Mouse (Mus musculus) skeletal muscle tissue, adult 2 months (tissue): ENCODE results near the gene Pphln1.

Source experiments
- DNase-seq: peaks from one replicate; pipeline ENCODE4 v3.0.0-alpha.2; 2012; ENCODE audit warnings: low read depth, low spot score

Gene Pphln1

DNA sequence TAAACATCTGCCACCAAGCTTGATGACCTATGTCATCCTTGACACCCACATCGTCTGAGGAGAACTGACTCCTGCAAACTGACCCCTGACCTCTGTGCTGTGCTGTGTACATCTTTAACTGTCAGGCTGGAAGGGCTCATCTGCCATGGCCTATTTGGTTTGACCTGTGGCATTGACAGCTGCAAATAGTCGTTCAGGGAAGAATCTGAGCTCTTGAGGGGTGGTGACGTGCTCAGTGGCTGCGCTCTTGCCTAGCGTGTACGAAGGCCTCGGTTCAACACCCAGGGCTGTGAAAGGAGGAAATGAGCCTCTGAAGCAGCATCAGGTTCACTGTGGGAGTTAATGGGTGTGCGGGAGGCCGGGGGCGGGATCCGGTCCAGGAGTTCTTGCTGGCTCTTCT is 35.7 kb downstream of the Pphln1 start:
- no peak for DNase-seq

DNA sequence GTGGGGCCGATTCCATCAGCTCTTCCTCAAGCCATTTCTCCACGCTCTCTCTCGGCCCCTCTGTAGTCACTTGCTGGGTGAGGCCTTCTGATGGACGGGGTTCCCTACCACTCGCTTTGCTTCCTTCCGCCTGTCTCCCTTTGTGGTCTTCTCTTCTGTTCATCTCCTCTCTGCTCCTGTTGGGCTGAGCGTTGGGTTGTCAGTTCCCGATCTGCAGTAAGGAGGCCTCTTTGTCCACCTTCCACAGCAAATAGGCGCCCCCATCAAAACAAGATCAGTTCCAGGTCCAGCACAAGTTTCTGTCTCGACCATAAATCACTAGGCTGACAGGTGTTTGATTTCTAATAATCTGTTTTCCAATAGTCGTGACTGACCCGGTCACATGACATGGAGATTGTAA is 37.8 kb downstream of the Pphln1 start:
- DNase-seq = no peak

DNA sequence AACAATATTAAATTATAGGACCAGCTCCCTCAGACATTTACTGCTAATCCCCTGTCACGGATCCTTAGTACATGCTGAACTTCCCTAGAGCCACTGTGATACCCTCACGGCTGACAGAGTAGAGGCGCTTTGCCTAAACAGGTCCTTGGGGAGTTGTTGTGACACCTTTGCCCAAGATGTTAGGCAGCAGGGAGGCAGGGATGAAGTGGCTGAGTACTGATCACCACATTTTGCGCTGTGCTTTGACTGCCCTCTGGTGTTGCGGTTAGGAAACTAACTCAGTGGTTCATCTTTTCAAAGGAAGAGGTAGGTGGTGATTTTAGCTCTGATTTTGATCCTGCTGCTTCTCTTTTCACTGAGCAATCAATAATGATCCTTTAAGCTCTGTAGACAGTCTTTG is 40.5 kb downstream of the Pphln1 start:
- DNase-seq = peak; percentile 7

DNA sequence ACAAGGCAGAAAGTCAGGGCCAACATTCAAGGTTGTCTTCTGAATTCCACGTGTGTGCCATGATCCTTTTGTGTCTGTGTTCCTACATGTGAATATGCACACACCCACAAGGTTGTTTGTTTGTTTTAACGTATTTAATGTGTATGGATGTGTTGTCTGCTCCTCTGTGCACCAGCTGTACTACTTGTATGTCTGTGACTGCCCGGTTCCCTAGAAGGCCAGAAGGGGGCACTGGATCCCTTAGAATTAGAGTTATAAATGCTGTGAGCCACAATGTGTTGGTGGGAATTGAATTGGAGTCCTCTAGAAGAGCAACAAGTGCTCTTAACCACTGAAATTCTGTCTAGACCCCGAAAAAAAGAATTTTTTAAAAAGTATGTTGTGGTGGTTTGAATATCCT is 44.1 kb downstream of the Pphln1 start:
- no peak for DNase-seq

GRCm38 (mm10) chr15:93443676-93444075 is 45.5 kb downstream of the Pphln1 start:
- no peak for DNase-seq

DNA sequence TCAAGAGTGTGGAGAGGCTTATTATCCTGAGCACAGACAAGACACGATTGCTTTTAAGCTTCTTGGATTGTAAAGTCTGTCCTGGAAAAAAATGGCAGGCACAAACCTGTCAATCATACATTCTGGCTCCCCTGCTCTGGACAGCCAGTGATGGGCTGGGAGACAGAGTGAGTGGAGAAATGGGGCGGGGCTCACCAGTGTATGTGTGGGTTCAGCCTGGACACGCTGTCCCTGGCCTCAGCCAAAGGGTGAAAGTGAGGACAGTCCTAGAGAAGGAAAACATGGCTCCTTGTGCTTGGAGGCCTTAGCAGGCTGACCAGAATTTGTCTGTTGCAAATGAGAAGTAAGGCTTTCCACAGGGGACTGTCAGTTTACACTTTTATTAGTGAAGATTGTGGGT is 50.7 kb downstream of the Pphln1 start:
- DNase-seq = no peak

- no peak for DNase-seq
Measured at GRCm38 (mm10) chr15:93453296-93453695, 55.1 kb downstream of the Pphln1 start.

DNA sequence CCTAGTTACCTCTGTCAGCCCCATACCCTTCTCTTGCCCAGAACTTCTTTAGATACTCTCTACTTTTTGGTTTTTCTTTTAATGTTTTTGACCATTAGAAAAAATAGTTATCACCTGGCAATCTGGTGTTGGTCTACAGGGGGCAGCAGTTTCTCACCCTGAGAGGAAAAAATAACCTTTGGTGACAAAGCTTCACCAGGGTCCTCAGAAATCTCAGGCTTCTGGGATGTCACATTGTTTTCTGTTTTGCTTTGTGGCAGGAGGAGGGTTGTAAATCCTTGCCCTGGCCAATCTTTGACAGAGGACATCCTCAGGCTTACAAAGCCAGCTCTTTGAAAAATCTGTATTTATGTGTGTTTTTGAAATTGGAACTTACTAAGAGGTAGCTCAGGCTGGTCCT is 57.9 kb downstream of the Pphln1 start:
- DNase-seq = no peak

DNA sequence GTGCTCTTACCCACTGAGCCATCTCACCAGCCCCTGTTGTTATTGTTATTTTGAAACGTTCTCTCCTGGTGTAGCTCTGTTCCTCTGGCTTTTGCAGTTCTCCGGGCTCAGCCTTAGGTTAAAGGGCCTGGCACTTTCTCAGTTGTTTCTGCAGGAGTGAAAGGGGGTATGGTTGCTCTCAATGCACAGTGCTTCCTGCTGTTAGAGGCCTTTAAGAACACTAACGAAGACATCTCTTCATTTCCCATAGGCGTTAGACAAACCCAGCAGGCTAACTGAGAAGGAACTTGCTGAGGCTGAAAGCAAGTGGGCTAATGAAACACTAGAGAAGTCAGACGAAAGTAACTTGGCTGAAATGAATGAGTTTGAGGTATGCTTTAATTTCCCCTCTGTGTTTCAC is 61.3 kb downstream of the Pphln1 start:
- no peak for DNase-seq

DNA sequence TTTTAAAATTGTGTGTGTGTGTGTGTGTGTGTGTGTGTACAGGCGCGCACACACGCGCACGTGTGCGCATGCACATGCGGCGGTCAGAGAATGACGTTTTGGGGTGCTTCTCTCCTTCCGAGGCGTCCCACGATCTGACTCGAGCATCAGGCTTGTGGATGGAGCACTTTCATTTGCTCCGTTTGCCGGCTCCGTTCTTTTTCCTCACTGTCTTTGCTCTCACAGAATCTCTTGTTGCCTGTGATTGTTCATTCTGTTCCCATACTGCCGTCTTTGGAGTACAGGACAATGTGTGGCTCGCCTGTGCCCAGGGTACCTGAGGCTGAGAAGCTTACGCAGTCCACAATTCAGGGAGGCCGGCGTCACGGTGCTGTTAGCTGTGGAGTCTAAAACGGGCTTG is 62.9 kb downstream of the Pphln1 start:
- DNase-seq = no peak

DNA sequence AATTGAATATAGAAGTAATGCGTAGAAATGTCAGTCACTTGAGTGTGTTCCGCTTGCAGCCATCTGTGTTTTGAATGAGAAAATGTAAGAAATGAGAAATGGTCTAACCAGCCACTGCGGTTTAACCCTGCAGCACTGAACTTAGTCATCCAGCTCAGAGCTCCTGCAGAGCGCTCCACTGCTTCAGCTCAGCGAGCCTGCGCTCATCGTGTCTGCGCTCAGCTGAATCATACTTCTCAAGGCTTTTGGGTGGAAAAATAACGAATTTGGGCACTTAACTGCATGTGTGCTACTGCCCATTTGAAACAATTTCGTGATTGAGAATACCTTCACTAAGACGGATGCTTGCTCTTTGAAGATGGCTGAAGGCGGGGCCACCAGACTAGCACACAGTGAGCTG is 73.5 kb downstream of the Pphln1 start:
- DNase-seq = no peak

DNA sequence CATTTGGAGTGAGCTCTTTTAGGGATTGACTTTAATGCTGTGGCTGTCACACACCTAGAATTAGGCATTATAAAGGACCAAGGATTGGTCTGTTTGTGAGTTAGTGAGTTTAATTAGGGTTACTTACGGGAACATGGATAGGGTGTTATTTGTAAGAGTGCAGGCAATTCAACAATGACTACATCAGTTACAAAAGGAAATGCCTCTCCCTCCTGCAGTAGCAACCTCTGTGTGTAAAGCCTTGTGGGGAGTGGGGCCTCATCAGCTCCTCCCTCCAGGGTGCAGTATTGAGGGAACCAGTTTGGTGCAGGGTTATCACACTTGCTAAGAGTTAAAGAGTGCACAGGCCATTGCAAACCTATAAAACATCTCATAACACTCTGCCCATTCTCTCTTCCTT is 73.9 kb downstream of the Pphln1 start:
- DNase-seq = no peak

DNA sequence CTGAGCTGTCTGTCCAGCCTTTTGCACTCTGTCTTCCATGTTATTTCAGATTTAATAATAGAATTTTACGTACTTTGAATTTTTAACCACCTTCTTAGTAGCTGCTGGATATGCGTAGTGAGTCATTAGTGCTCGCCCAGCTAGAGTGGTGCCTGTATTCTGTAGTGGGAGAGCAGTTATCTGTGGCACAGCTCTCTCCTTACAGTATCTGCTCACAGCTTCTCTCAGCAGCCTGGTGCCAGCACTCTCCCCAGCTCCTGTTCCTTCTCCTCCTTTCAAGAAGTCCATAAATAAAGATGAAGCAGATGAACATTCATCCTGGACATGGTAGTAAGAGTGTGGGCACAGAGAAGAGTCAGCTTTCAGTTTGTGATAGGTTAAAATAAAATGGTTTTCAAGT is 76.1 kb downstream of the Pphln1 start:
- no peak for DNase-seq

GRCm38 (mm10) chr15:93475688-93476087 is 77.5 kb downstream of the Pphln1 start:
- no peak for DNase-seq

GRCm38 (mm10) chr15:93477729-93478128 is 79.6 kb downstream of the Pphln1 start:
- DNase-seq = no peak

GRCm38 (mm10) chr15:93478676-93479075 is 80.5 kb downstream of the Pphln1 start:
- no peak for DNase-seq

DNA sequence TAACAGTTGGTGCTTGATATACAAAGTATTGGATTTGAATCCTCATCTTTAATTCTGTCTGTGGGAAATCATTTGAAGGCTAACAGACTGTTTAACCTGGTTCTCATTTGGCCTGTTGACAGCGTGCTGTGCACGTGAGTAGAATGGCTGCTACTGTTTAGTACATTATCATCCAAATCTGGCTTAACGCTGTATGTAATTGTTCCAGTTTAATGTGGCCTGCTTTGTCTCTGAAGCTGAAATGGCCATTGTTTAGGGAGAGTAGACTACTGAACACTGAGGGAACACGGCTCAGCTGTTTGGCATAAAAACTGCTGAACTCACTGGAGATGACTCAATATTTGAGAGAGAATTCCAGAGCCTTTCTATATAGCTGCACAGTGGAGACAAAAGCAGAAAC is 81.3 kb downstream of the Pphln1 start:
- DNase-seq = no peak

- DNase-seq = no peak
Measured at GRCm38 (mm10) chr15:93481112-93481511, 83.0 kb downstream of the Pphln1 start.

DNA sequence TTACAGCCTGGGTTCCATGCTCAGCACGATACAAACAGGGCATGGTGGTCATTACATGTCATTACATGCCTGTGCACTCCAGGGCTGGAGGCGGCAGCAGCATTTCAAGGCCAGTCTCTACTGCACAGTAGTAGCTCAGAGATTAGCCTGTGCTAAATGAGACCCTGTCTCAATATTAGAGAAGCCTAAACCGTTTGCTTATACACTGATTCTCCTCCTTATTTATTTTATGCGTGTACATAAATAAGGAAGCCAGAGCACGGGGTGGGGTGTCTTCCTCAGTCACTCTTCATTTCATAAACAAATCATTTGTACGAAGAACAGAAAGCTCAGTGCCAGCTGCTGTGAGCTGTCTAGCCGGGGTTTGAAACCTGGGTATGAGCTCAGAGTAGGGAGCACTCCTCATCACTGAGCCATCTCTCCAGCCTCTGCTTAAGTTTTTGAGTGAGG is 86.1 kb downstream of the Pphln1 start:
- no peak for DNase-seq

GRCm38 (mm10) chr15:93485252-93485651 is 87.1 kb downstream of the Pphln1 start:
- DNase-seq = no peak

DNA sequence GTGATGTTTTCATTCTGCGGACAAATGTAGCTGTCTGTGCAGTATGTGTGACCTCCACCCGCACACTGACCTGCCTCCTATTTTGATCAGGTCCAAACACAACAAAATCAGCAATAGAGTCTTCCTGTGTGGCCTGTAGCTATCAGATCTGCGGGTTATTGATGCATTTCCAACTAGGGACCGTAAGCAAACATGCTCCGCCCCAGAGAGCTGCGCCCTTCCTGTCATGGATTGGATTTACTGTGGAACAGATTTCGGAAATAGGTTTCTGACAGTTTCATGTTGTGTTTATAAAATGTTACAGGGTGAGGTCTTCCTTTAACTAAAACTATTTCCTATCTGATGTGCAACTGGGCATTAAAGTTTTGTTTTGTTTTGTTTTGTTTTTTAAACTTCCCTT is 87.9 kb downstream of the Pphln1 start:
- no peak for DNase-seq

GRCm38 (mm10) chr15:93489597-93489996 is 91.4 kb downstream of the Pphln1 start:
- DNase-seq = no peak

DNA sequence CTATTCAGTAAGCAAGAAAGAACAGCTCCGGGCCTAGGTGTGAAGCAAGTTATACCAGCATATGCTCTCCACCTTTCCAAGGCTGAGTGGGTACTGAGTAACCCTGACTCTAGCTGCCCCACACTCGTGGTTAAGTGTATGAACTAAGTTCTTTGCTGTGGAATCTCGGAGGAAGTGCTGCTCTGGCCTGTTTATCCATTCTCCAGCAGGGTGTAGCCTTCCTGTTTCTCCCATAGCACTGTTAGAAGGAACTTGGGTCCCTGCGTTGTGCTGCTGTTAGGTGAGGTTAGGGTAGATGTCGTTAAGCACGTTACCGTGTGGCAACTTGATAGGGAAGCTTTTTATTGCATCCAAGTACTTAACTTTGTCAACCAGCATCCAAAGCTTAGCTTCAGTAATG is 96.5 kb downstream of the Pphln1 start:
- DNase-seq = no peak

- no peak for DNase-seq
Measured at GRCm38 (mm10) chr15:93499866-93500265, 101.7 kb downstream of the Pphln1 start.

DNA sequence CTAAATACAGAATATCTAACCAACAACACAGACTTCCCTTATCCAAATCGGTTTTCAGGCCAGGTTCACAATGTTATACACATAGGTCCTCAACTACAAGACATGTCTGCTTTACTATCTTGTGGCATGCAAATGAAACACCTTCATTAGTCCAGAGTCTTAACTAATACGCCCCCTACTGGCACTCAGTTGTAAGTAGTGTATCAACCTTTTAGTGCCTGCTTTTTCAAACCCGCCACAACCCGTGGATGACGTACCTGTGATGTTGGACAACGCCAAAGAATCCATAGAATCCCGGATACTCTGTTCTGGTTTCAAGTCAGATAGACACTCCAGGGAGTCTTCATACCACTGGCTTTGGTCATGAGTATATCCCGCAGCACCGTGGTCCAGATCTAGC is 104.6 kb downstream of the Pphln1 start:
- no peak for DNase-seq
